Mouse (Mus musculus) liver, embryonic 14 days (tissue): Measurements from ENCODE around the gene Sar1a. TPM values are rescaled to one million over a fixed set of nuclear protein-coding genes. Genes with fewer than 3 reads are reported as not detected.

Source experiments
- polyA plus RNA-seq: library from polyadenylated mRNA; depleted of rRNA; stranded (reverse); fragments of >200 nt; gene quantifications from 2 replicates; pipeline ENCODE4 v1.2.3, GENCODE M21; 2012; rRNA removed

Gene Sar1a
- polyA plus RNA-seq: 38.5 and 46.2 TPM in 2 replicates

GRCm38 (mm10) chr10:61680015-61680913 lies at the start of gene Sar1a:
Gene Sar1a, plus strand, starts transcription at chr10:61680299.

GRCm38 (mm10) chr10:61647790-61648736 lies 32.0 kb upstream of the Sar1a start, which contains the start of gene Ppa1:
Gene Ppa1, plus strand, starts transcription at chr10:61648552.

GRCm38 (mm10) chr10:61694870-61695670 lies 15.0 kb downstream of the Sar1a start, which contains the start of gene Tysnd1:
Gene Tysnd1, plus strand, starts transcription at chr10:61695514.

GRCm38 (mm10) chr10:61714771-61715461 lies 34.8 kb downstream of the Sar1a start, which contains the start of gene Aifm2:
Gene Aifm2, plus strand, starts transcription at chr10:61715263.

Other genes with a start within 250 kb of the Sar1a start
- 18.1 and 22.5 TPM in 2 replicates for gene Eif4ebp2, start 227.6 kb upstream of the Sar1a start, polyA plus RNA-seq
- 6.1 and 6.6 TPM in 2 replicates for gene Lrrc20, start 204.5 kb upstream of the Sar1a start, polyA plus RNA-seq
- 0.01 TPM in 1 of 2 replicates, not detected in the other for gene Npffr1, start 84.8 kb upstream of the Sar1a start, polyA plus RNA-seq
- gene Ppa1, start 31.7 kb upstream of the Sar1a start, polyA plus RNA-seq: 57.9 and 62.3 TPM in 2 replicates
- gene Tysnd1, start 15.2 kb downstream of the Sar1a start, polyA plus RNA-seq: 12.6 and 15.2 TPM in 2 replicates
- gene Aifm2, start 35.0 kb downstream of the Sar1a start, polyA plus RNA-seq: 2.0 and 2.1 TPM in 2 replicates
- 1.5 and 1.8 TPM in 2 replicates for gene H2afy2, start 103.8 kb downstream of the Sar1a start, polyA plus RNA-seq